Mouse (Mus musculus) granulocyte monocyte progenitor cell, adult 5-6 weeks (primary cell): ENCODE results near the gene 9930111J21Rik1. TPM values are rescaled to one million over a fixed set of nuclear protein-coding genes. Genes with fewer than 3 reads are reported as not detected.
A peak's percentile ranks its signal among the peaks of the same experiment; 100 is the strongest.
"Not testable (repeated sequence)": the region's sequence is repeated elsewhere in the genome, so short reads cannot be mapped to it uniquely, and the experiment has no call there.

Experiments
- ATAC-seq: replicated peaks from 2 replicates; pipeline ENCODE4 v1.8.0; 2016; ENCODE audit warnings: mild to moderate bottlenecking, moderate TSS enrichment, inconsistent platforms; ENCODE audit not compliant: poor library complexity, severe bottlenecking
- total RNA-seq, 2 experiments: library from RNA; stranded (forward) in 1 of 2; stranded (reverse) in 1 of 2; fragments of 200-712, 200-1000 nt in 1 of 2; fragments of >200 nt in 1 of 2; fragmentation: Nextera tagmentation in 1 of 2; gene quantifications; 2 replicates each; pipeline ENCODE4 v1.2.3; 2014 to 2017

9930111J21Rik1 gene
- total RNA-seq, 2 experiments from 2014 or later: 13.3 to 17.1 TPM

- ATAC-seq: peak; percentile 77
Measured at GRCm38 (mm10) chr11:48923818-48924217, 55.4 kb downstream of the 9930111J21Rik1 start.

- no peak for ATAC-seq
Measured at GRCm38 (mm10) chr11:48918380-48918779, 60.8 kb downstream of the 9930111J21Rik1 start.

- ATAC-seq: peak; percentile 67
Measured at GRCm38 (mm10) chr11:48913611-48914010, 65.6 kb downstream of the 9930111J21Rik1 start.

- ATAC-seq: no peak
Measured at GRCm38 (mm10) chr11:48908459-48908858, 70.7 kb downstream of the 9930111J21Rik1 start.

GRCm38 (mm10) chr11:48902021-48902420 lies 77.2 kb downstream of the 9930111J21Rik1 start, which contains the start of gene Gm5431:
Gene Gm5431, minus strand, starts transcription at chr11:48902214.
- peak; percentile 67 for ATAC-seq

GRCm38 (mm10) chr11:48901567-48901930 lies 77.6 kb downstream of the 9930111J21Rik1 start:
- ATAC-seq: not testable (repeated sequence)

- ATAC-seq: peak; percentile 88
Measured at GRCm38 (mm10) chr11:48900654-48901566, 78.3 kb downstream of the 9930111J21Rik1 start.

GRCm38 (mm10) chr11:48898812-48899431 lies 80.3 kb downstream of the 9930111J21Rik1 start:
- ATAC-seq: no peak

Other genes with a start within 250 kb of the 9930111J21Rik1 start
- 2,229 and 2,435 TPM in 2 replicates for gene Rack1, start 179.1 kb downstream of the 9930111J21Rik1 start, total RNA-seq (2014; fragmentation: Nextera tagmentation)
- 1,577 and 1,773 TPM in 2 replicates for gene Rack1, start 179.1 kb downstream of the 9930111J21Rik1 start, total RNA-seq (2017)
- gene Trim41, start 162.0 kb downstream of the 9930111J21Rik1 start, total RNA-seq (2014; fragmentation: Nextera tagmentation): 17.1 and 24.2 TPM in 2 replicates
- gene Trim41, start 162.0 kb downstream of the 9930111J21Rik1 start, total RNA-seq (2017): 39.4 and 50.8 TPM in 2 replicates
- gene Trim7, start 153.3 kb downstream of the 9930111J21Rik1 start, total RNA-seq (2014; fragmentation: Nextera tagmentation): not detected in 2 replicates
- 0.30 and 0.41 TPM in 2 replicates for gene Trim7, start 153.3 kb downstream of the 9930111J21Rik1 start, total RNA-seq (2017)
- gene Gm12184, start 152.7 kb downstream of the 9930111J21Rik1 start, total RNA-seq (2014; fragmentation: Nextera tagmentation): 2.9 and 10.5 TPM in 2 replicates
- gene Gm12184, start 152.7 kb downstream of the 9930111J21Rik1 start, total RNA-seq (2017): 14.2 and 35.9 TPM in 2 replicates
- 27.7 and 45.0 TPM in 2 replicates for gene Irgm1, start 107.7 kb downstream of the 9930111J21Rik1 start, total RNA-seq (2014; fragmentation: Nextera tagmentation)
- gene Irgm1, start 107.7 kb downstream of the 9930111J21Rik1 start, total RNA-seq (2017): 22.1 and 23.6 TPM in 2 replicates
- 0.58 and 1.2 TPM in 2 replicates for gene Gm5431, start 77.2 kb downstream of the 9930111J21Rik1 start, total RNA-seq (2014; fragmentation: Nextera tagmentation)
- gene Gm5431, start 77.2 kb downstream of the 9930111J21Rik1 start, total RNA-seq (2017): 0.22 and 1.3 TPM in 2 replicates
- gene Psme2b, start 33.2 kb downstream of the 9930111J21Rik1 start, total RNA-seq (2014; fragmentation: Nextera tagmentation): 14.0 and 21.4 TPM in 2 replicates
- 10.3 and 18.7 TPM in 2 replicates for gene Psme2b, start 33.2 kb downstream of the 9930111J21Rik1 start, total RNA-seq (2017)
- 1.7 TPM in 1 of 2 replicates, not detected in the other for gene Olfr56, start 509 bp downstream of the 9930111J21Rik1 start, total RNA-seq (2014; fragmentation: Nextera tagmentation)
- gene Olfr56, start 509 bp downstream of the 9930111J21Rik1 start, total RNA-seq (2017): 2.1 and 2.5 TPM in 2 replicates
- gene Gm12185, start 12.8 kb upstream of the 9930111J21Rik1 start, total RNA-seq (2014; fragmentation: Nextera tagmentation): not detected in 2 replicates
- 0.43 TPM in 1 of 2 replicates, not detected in the other for gene Gm12185, start 12.8 kb upstream of the 9930111J21Rik1 start, total RNA-seq (2017)
- 2.3 TPM in 1 of 2 replicates, not detected in the other for gene Tgtp1, start 14.8 kb upstream of the 9930111J21Rik1 start, total RNA-seq (2014; fragmentation: Nextera tagmentation)
- 2.2 and 7.1 TPM in 2 replicates for gene Tgtp1, start 14.8 kb upstream of the 9930111J21Rik1 start, total RNA-seq (2017)
- gene 9930111J21Rik2, start 71.8 kb upstream of the 9930111J21Rik1 start, total RNA-seq (2014; fragmentation: Nextera tagmentation): 40.1 and 45.9 TPM in 2 replicates
- 29.3 and 35.2 TPM in 2 replicates for gene 9930111J21Rik2, start 71.8 kb upstream of the 9930111J21Rik1 start, total RNA-seq (2017)
- 6.8 and 8.9 TPM in 2 replicates for gene Tgtp2, start 84.8 kb upstream of the 9930111J21Rik1 start, total RNA-seq (2014; fragmentation: Nextera tagmentation)
- 27.9 and 40.5 TPM in 2 replicates for gene Tgtp2, start 84.8 kb upstream of the 9930111J21Rik1 start, total RNA-seq (2017)
- 84.9 and 101 TPM in 2 replicates for gene Ifi47, start 97.2 kb upstream of the 9930111J21Rik1 start, total RNA-seq (2014; fragmentation: Nextera tagmentation)
- gene Ifi47, start 97.2 kb upstream of the 9930111J21Rik1 start, total RNA-seq (2017): 45.8 and 73.5 TPM in 2 replicates
- gene Olfr1396, start 135.5 kb upstream of the 9930111J21Rik1 start, total RNA-seq (2014; fragmentation: Nextera tagmentation): not detected in 2 replicates
- not detected in 2 replicates for gene Olfr1396, start 135.5 kb upstream of the 9930111J21Rik1 start, total RNA-seq (2017)
- gene Olfr1395, start 162.9 kb upstream of the 9930111J21Rik1 start, total RNA-seq (2014; fragmentation: Nextera tagmentation): not detected in 2 replicates
- not detected in 2 replicates for gene Olfr1395, start 162.9 kb upstream of the 9930111J21Rik1 start, total RNA-seq (2017)
- not detected in 2 replicates for gene Olfr1394, start 175.0 kb upstream of the 9930111J21Rik1 start, total RNA-seq (2014; fragmentation: Nextera tagmentation)
- gene Olfr1394, start 175.0 kb upstream of the 9930111J21Rik1 start, total RNA-seq (2017): not detected in 2 replicates
- 3.8 and 4.1 TPM in 2 replicates for gene Btnl9, start 207.8 kb upstream of the 9930111J21Rik1 start, total RNA-seq (2014; fragmentation: Nextera tagmentation)
- 5.3 and 7.6 TPM in 2 replicates for gene Btnl9, start 207.8 kb upstream of the 9930111J21Rik1 start, total RNA-seq (2017)
- gene Zfp62, start 223.9 kb upstream of the 9930111J21Rik1 start, total RNA-seq (2014; fragmentation: Nextera tagmentation): 46.4 and 46.5 TPM in 2 replicates
- 62.2 and 88.5 TPM in 2 replicates for gene Zfp62, start 223.9 kb upstream of the 9930111J21Rik1 start, total RNA-seq (2017)